ENCODE assay signal across 8 mouse cellular contexts in the genomic region with DNA sequence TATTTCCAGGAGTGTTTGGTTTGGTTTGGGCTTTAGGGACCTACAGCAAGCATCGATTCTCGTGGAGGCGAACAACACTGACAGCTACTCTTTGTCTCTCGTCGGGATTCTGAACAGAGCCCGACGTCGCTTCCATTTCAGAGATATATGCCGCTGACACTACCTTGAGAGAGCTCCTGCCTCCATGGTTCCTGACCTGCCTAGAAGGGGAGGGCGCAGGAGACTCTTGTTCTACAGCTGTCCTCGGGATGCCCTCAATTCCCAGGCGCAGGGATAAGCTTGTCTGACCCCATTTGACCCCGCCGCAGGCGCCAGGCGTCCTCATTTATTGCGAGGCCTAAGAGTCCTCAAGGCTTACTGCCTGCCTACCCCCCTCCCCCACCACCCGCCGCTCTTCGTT.
DNase-seq lines count a peak whose midpoint lies in the region; ATAC-seq and TF ChIP-seq lines count a peak whose summit lies in the region.

No protein-coding gene starts in this region.

- H3K27me3 ChIP-seq in lung, embryonic 15.5 days = no peaks in the 10 kb centered on the region
- H3K27me3 ChIP-seq in heart, adult 2 months (ENCODE audit: control insufficient read depth, insufficient read depth, low read length) = no peaks in the 10 kb centered on the region
- H3K27me3 ChIP-seq in stomach, embryonic 16.5 days (ENCODE audit: control insufficient read depth, insufficient read depth, low read length) = no peaks in the 10 kb centered on the region

- no peaks in the 10 kb centered on the region for H3K36me3 ChIP-seq in lung, embryonic 15.5 days
- no peaks in the 10 kb centered on the region for H3K36me3 ChIP-seq in heart, adult 2 months (ENCODE audit: control insufficient read depth, insufficient read depth, low read length)
- no peaks in the 10 kb centered on the region for H3K36me3 ChIP-seq in stomach, embryonic 16.5 days (ENCODE audit: control insufficient read depth, insufficient read depth, low read length)

- TF ChIP-seq EP300 in heart, adult 2 months (IDR thresholded peaks at IDR 0.05; ENCODE audit: insufficient read depth, low read depth, low read length) = no peak

- peak overlapping the region; percentile 24 for H3K4me3 ChIP-seq in lung, embryonic 15.5 days
- H3K4me3 ChIP-seq in lung, adult 2 months (replicated peaks; ENCODE audit: extremely low read depth, low read depth, low read length) = no peak overlapping the region
- peak overlapping the region; percentile 43 for H3K4me3 ChIP-seq in heart, adult 2 months
- peak overlapping the region; percentile 37 for H3K4me3 ChIP-seq in stomach, embryonic 16.5 days (replicated peaks; ENCODE audit: low read length)

- no peak for DNase-seq in lung, adult 2 months
- peak; percentile 65 to 66 for DNase-seq in cerebellum, postnatal 10 days
- peak; percentile 51 to 63 for DNase-seq in heart, adult 2 months
- DNase-seq in kidney, adult 8-10 months = peak; percentile 42 to 49
- DNase-seq in lung, postnatal 10 days = peak; percentile 55
- DNase-seq in layer of hippocampus, adult 9-10 months (ENCODE audit: low spot score) = no peak

- TF ChIP-seq POLR2A in lung, adult 2 months (IDR thresholded peaks at IDR 0.05; ENCODE audit: borderline replicate concordance, extremely low read depth, low read depth, low read length) = no peak
- TF ChIP-seq POLR2A in heart, adult 2 months (IDR thresholded peaks at IDR 0.05; ENCODE audit: insufficient read depth, low read depth, low read length) = no peak

- peak overlapping the region; percentile 31 for H3K9ac ChIP-seq in lung, embryonic 15.5 days
- H3K9ac ChIP-seq in heart, adult 2 months (ENCODE audit: low read depth, low read length) = peak overlapping the region; percentile 31
- peak overlapping the region; percentile 63 for H3K9ac ChIP-seq in stomach, embryonic 16.5 days (ENCODE audit: low read length)

- no peaks in the 10 kb centered on the region for H3K79me2 ChIP-seq in heart, adult 2 months (replicated peaks; ENCODE audit: control insufficient read depth, insufficient read depth, low read length)

- H3K4me1 ChIP-seq in lung, embryonic 15.5 days = peaks cover 41% of the 10 kb centered on the region
- peaks cover 3% of the 10 kb centered on the region; the same call in 1 of the 2 replicates for H3K4me1 ChIP-seq in lung, adult 2 months (ENCODE audit: control insufficient read depth, insufficient read depth, low read length)
- peaks cover 7% of the 10 kb centered on the region for H3K4me1 ChIP-seq in heart, adult 2 months (ENCODE audit: control insufficient read depth, insufficient read depth, low read length)
- H3K4me1 ChIP-seq in stomach, embryonic 16.5 days (ENCODE audit: control insufficient read depth, insufficient read depth, low read length) = peaks cover 20% of the 10 kb centered on the region

- H3K27ac ChIP-seq in lung, embryonic 15.5 days = peak overlapping the region; percentile 76
- H3K27ac ChIP-seq in heart, adult 2 months = peak overlapping the region; percentile 85
- peak overlapping the region; percentile 76 for H3K27ac ChIP-seq in stomach, embryonic 16.5 days (ENCODE audit: low read length)

- H3K4me2 ChIP-seq in lung, embryonic 15.5 days = peak overlapping the region; percentile 56
- peak overlapping the region; percentile 54 for H3K4me2 ChIP-seq in stomach, embryonic 16.5 days (ENCODE audit: low read depth, low read length)

- peak; percentile 12; the same call in 1 of the 2 replicates for ATAC-seq in lung, embryonic 15.5 days (ENCODE audit: borderline replicate concordance, extremely low read depth, low FRiP score, low TSS enrichment)
- 0 out of 2 replicates have a peak, but pooled peaks have one; percentile 6 for ATAC-seq in stomach, embryonic 16.5 days (ENCODE audit: insufficient read depth, low FRiP score)

- 3% methylated on average over 20 of the region's 20 CpGs for WGBS in lung, embryonic 15.5 days
- 19% methylated on average over 20 of the region's 20 CpGs for WGBS in lung, adult 2 months
- WGBS in heart, adult 2 months = 7% methylated on average over 20 of the region's 20 CpGs
- 5% methylated on average over 20 of the region's 20 CpGs for WGBS in stomach, embryonic 16.5 days

- no peak for TF ChIP-seq CTCF in lung, adult 2 months (IDR thresholded peaks at IDR 0.05; ENCODE audit: insufficient read depth, low read length)
- TF ChIP-seq CTCF in heart, adult 2 months (IDR thresholded peaks at IDR 0.05) = no peak

- no peaks in the 10 kb centered on the region for H3K9me3 ChIP-seq in lung, embryonic 15.5 days
- no peaks in the 10 kb centered on the region for H3K9me3 ChIP-seq in stomach, embryonic 16.5 days (replicated peaks; ENCODE audit: control insufficient read depth, low read length)

- intact Hi-C loops in heart, adult 2 months (cut with DNase I) = loop anchor here (2.0 to 10.0 kb wide), 3 partner anchors 364 to 1110 kb away; no protein-coding TSS in a partner anchor

Comparison
In these comparisons a context has a peak if more than half of its experiments do, and no peak if none do; other contexts are left out.
1. DNase-seq: peak in cerebellum, postnatal 10 days (2 of 2), heart, adult 2 months (2 of 2), kidney, adult 8-10 months (2 of 2) and lung, postnatal 10 days (single experiment); none in lung, adult 2 months (single experiment) and layer of hippocampus, adult 9-10 months (single experiment).
2. Peak in every context shown above with its lines, with median percentiles within 50 percentile points of each other: H3K27ac ChIP-seq and H3K9ac ChIP-seq.